Mouse (Mus musculus) kidney, embryonic 14.5 days (tissue): ENCODE measurements around the gene Sez6l. TPM values are rescaled to one million over a fixed set of nuclear protein-coding genes. Genes with fewer than 3 reads are reported as not detected.

Source experiments
- ATAC-seq: fragments of 200-750 bp; cut with Nextera tagmentation; 2 replicates; pipeline ENCODE4 v1.8.0; 2017; ENCODE audit warnings: moderate number of reproducible peaks, mild to moderate bottlenecking, moderate TSS enrichment, moderate library complexity; ENCODE audit not compliant: low FRiP score, low TSS enrichment
- H3K27ac ChIP-seq: fragments of 300-500 bp; sonication (generic); 2 replicates; pipeline ENCODE4 v1.5.1; 2014; ENCODE audit warnings: low read depth, mild to moderate bottlenecking, low read length, moderate library complexity, mixed read lengths
- H3K27me3 ChIP-seq: fragments of 300-500 bp; sonication (generic); 2 replicates; pipeline ENCODE4 v1.6.1; 2014; ENCODE audit warnings: mild to moderate bottlenecking, low read length; ENCODE audit not compliant: control insufficient read depth, insufficient read depth
- H3K36me3 ChIP-seq: fragments of 300-500 bp; sonication (generic); 2 replicates; pipeline ENCODE4 v1.6.1; 2014; ENCODE audit warnings: low read length, mixed read lengths; ENCODE audit not compliant: control insufficient read depth, insufficient read depth
- H3K4me1 ChIP-seq: fragments of 300-500 bp; sonication (generic); 2 replicates; pipeline ENCODE4 v1.6.1; 2014; ENCODE audit warnings: low read length, mixed read lengths; ENCODE audit not compliant: control insufficient read depth, insufficient read depth
- H3K4me2 ChIP-seq: fragments of 300-500 bp; sonication (generic); replicated peaks from 2 replicates; pipeline ENCODE4 v1.6.1; 2014; ENCODE audit warnings: low read depth, mild to moderate bottlenecking, low read length
- H3K4me3 ChIP-seq: fragments of 300-500 bp; sonication (generic); 2 replicates; pipeline ENCODE4 v1.5.1; 2014; ENCODE audit warnings: mild to moderate bottlenecking, low read length
- H3K9ac ChIP-seq: fragments of 300-500 bp; sonication (generic); 2 replicates; pipeline ENCODE4 v1.6.1; 2014; ENCODE audit warnings: low read depth, mild to moderate bottlenecking, low read length, moderate library complexity
- H3K9me3 ChIP-seq: fragments of 300-500 bp; sonication (generic); 2 replicates; pipeline ENCODE4 v1.6.1; 2016; ENCODE audit warnings: low read length; ENCODE audit not compliant: control insufficient read depth
- WGBS: fragments of 180-500 bp; shearing (Covaris S2); extraction: QIAGEN DNeasy Blood & Tissue Kit; methylation state at CpG from one replicate; pipeline ENCODE4 v1.1.7; 2014; 5-methylcytosine and 5-hydroxymethylcytosine counted together
- polyA plus RNA-seq: library from polyadenylated mRNA; unstranded; fragments of >200 nt; fragmentation: Nextera tagmentation; extraction: Ambion mirVana; gene quantifications from 2 replicates; pipeline ENCODE4 v1.2.1, GENCODE M21; 2014

The Sez6l gene
- polyA plus RNA-seq, 1 experiment from 2014 or later, result 0.26 TPM

DNA sequence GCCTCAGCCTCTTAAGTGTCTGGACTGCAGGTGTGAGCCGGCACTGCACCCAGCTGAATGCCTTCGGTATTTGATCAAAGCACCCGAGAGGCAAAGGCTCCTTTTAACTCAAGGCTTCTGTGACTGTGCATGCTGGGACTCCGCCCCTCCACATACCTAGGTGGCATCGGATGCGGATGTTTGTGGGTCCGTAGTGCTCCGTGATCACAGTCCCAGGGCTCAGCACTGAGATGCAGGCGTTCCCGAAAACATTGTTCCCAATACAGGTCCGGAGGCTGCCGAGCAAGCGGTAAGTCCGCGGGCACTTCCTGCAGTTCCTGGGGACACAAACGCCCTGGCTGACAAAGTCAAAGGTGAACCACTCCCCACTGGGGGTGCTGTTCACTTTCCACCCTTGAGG lies 186.0 kb downstream of the Sez6l start:
- no peak overlapping the region for H3K4me2 ChIP-seq
- no peak overlapping the region for H3K27ac ChIP-seq
- no peak for ATAC-seq
- no peaks in the 10 kb centered on the region for H3K36me3 ChIP-seq
- WGBS, result 63% methylated on average over 16 of the region's 16 CpGs
- H3K27me3 ChIP-seq, result peaks cover 12% of the 10 kb centered on the region; the same call in 1 of the 2 replicates
- no peaks in the 10 kb centered on the region; the same call in 1 of the 2 replicates for H3K4me1 ChIP-seq
- no peak overlapping the region for H3K9ac ChIP-seq
- no peaks in the 10 kb centered on the region for H3K9me3 ChIP-seq
- H3K4me3 ChIP-seq, result no peak overlapping the region

- H3K27me3 ChIP-seq, result peaks cover 11% of the 10 kb centered on the region; the same call in 1 of the 2 replicates
- ATAC-seq, result no peak
- no peaks in the 10 kb centered on the region for H3K9me3 ChIP-seq
- no peaks in the 10 kb centered on the region for H3K36me3 ChIP-seq
- H3K4me2 ChIP-seq, result no peak overlapping the region
- H3K27ac ChIP-seq, result no peak overlapping the region
- H3K4me3 ChIP-seq, result no peak overlapping the region
- 66% methylated on average over 9 of the region's 9 CpGs for WGBS
- H3K9ac ChIP-seq, result no peak overlapping the region
- H3K4me1 ChIP-seq, result no peaks in the 10 kb centered on the region; the same call in 1 of the 2 replicates
Observed at GRCm38 (mm10) chr5:112389352-112389751, 187.6 kb downstream of the Sez6l start.

DNA sequence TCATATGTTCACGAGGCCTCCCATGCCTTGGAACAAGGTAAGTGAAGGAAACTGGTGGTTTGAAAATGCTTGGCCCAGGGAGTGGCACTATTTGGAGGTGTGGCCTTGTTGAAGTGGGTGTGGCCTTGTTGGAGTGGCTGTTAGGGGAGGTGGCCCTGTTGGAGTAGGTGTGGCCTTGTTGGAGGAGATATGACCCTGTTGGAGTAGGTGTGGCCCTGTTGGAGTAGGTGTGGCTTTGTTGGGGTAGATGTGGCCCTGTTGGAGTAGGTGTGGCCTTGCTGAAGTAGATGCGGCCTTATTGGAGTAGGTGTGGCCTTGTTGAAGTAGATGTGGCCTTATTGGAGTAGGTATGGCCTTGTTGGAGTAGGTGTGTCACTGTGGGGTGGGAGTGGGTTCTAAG lies 191.0 kb downstream of the Sez6l start:
- no peaks in the 10 kb centered on the region for H3K9me3 ChIP-seq
- ATAC-seq, result no peak
- H3K27ac ChIP-seq, result no peak overlapping the region
- no peak overlapping the region for H3K9ac ChIP-seq
- no peaks in the 10 kb centered on the region for H3K27me3 ChIP-seq
- WGBS, result 72% methylated on average over 2 of the region's 2 CpGs
- H3K36me3 ChIP-seq, result no peaks in the 10 kb centered on the region
- H3K4me1 ChIP-seq, result no peaks in the 10 kb centered on the region
- H3K4me2 ChIP-seq, result no peak overlapping the region
- no peak overlapping the region for H3K4me3 ChIP-seq

- H3K36me3 ChIP-seq, result no peaks in the 10 kb centered on the region
Observed at GRCm38 (mm10) chr5:112384805-112385472, 192.0 kb downstream of the Sez6l start.

GRCm38 (mm10) chr5:112382641-112383330 lies 194.2 kb downstream of the Sez6l start:
- Histone ChIP-seq H3K9ac (no peak overlapping the region), H3K36me3 (peaks cover 7% of the 10 kb centered on the region; the same call in 1 of the 2 replicates), H3K27me3 (no peaks in the 10 kb centered on the region), H3K4me3 (no peak overlapping the region), H3K4me2 (no peak overlapping the region), H3K9me3 (no peaks in the 10 kb centered on the region), H3K27ac (no peak overlapping the region), H3K4me1 (no peaks in the 10 kb centered on the region)
- ATAC-seq, result no peak
- WGBS, result 67% methylated on average over 16 of the region's 17 CpGs

More at GRCm38 (mm10) chr5:112384805-112385472, 192.0 kb downstream of the Sez6l start:
- Histone ChIP-seq H3K4me2 (no peak overlapping the region), H3K9me3 (no peaks in the 10 kb centered on the region), H3K27ac (no peak overlapping the region), H3K27me3 (no peaks in the 10 kb centered on the region), H3K9ac (no peak overlapping the region), H3K4me1 (no peaks in the 10 kb centered on the region), H3K4me3 (no peak overlapping the region)
- no peak for ATAC-seq
- WGBS, result 90% methylated on average over 13 of the region's 13 CpGs

GRCm38 (mm10) chr5:112382042-112382441 lies 194.9 kb downstream of the Sez6l start:
- H3K36me3 ChIP-seq, result peaks cover 10% of the 10 kb centered on the region; the same call in 1 of the 2 replicates
- no peak overlapping the region for H3K9ac ChIP-seq
- no peak overlapping the region for H3K4me2 ChIP-seq
- WGBS, result 71% methylated on average over 9 of the region's 9 CpGs
- H3K27me3 ChIP-seq, result no peaks in the 10 kb centered on the region
- H3K4me1 ChIP-seq, result no peaks in the 10 kb centered on the region
- no peaks in the 10 kb centered on the region for H3K9me3 ChIP-seq
- H3K4me3 ChIP-seq, result no peak overlapping the region
- no peak for ATAC-seq
- no peak overlapping the region for H3K27ac ChIP-seq

GRCm38 (mm10) chr5:112381154-112381553 lies 195.8 kb downstream of the Sez6l start:
- Histone ChIP-seq H3K27ac (no peak overlapping the region), H3K4me2 (no peak overlapping the region), H3K4me3 (no peak overlapping the region), H3K36me3 (peaks cover 10% of the 10 kb centered on the region; the same call in 1 of the 2 replicates), H3K9ac (no peak overlapping the region), H3K27me3 (no peaks in the 10 kb centered on the region), H3K9me3 (no peaks in the 10 kb centered on the region), H3K4me1 (no peaks in the 10 kb centered on the region)
- ATAC-seq, result no peak
- 85% methylated on average over 11 of the region's 11 CpGs for WGBS

- Histone ChIP-seq H3K27me3 (no peaks in the 10 kb centered on the region), H3K9me3 (no peaks in the 10 kb centered on the region), H3K4me1 (no peaks in the 10 kb centered on the region), H3K4me3 (no peak overlapping the region), H3K4me2 (no peak overlapping the region), H3K36me3 (peaks cover 23% of the 10 kb centered on the region), H3K9ac (no peak overlapping the region), H3K27ac (no peak overlapping the region)
- no peak for ATAC-seq
- WGBS, result 83% methylated on average over 6 of the region's 6 CpGs
Observed at GRCm38 (mm10) chr5:112378716-112379115, 198.3 kb downstream of the Sez6l start.

- Histone ChIP-seq H3K4me2 (no peak overlapping the region), H3K27me3 (no peaks in the 10 kb centered on the region), H3K27ac (no peak overlapping the region), H3K4me1 (no peaks in the 10 kb centered on the region), H3K4me3 (no peak overlapping the region), H3K36me3 (peaks cover 31% of the 10 kb centered on the region), H3K9ac (no peak overlapping the region), H3K9me3 (no peaks in the 10 kb centered on the region)
- WGBS, result 87% methylated on average over 1 of the region's 1 CpGs
- no peak for ATAC-seq
Observed at GRCm38 (mm10) chr5:112377380-112377779, 199.6 kb downstream of the Sez6l start.
